Mouse (Mus musculus) neural tube, embryonic 15.5 days (tissue): ENCODE data around the gene Olfr1349. TPM values are rescaled to one million over a fixed set of nuclear protein-coding genes. Genes with fewer than 3 reads are reported as not detected.
"Not testable (repeated sequence)": the region's sequence is repeated elsewhere in the genome, so short reads cannot be mapped to it uniquely, and the experiment has no call there.

Source experiments
- ATAC-seq: fragments of 200-750 bp; cut with Nextera tagmentation; 2 replicates; pipeline ENCODE4 v1.8.0; 2017; ENCODE audit warnings: mild to moderate bottlenecking, moderate TSS enrichment, moderate library complexity; ENCODE audit not compliant: low FRiP score
- H3K27ac ChIP-seq: fragments of 300-500 bp; sonication (generic); replicated peaks from 2 replicates; pipeline ENCODE4 v1.5.1; 2015; ENCODE audit warnings: mild to moderate bottlenecking, inconsistent platforms
- H3K27me3 ChIP-seq: fragments of 300-500 bp; sonication (generic); replicated peaks from 2 replicates; pipeline ENCODE4 v1.6.1; 2015; ENCODE audit warnings: inconsistent platforms
- H3K36me3 ChIP-seq: fragments of 300-500 bp; sonication (generic); 2 replicates; pipeline ENCODE4 v1.6.1; 2015; ENCODE audit warnings: inconsistent platforms
- H3K4me1 ChIP-seq: fragments of 300-500 bp; sonication (generic); 2 replicates; pipeline ENCODE4 v1.6.1; 2015; ENCODE audit warnings: inconsistent platforms
- H3K4me2 ChIP-seq: fragments of 300-500 bp; sonication (generic); 2 replicates; pipeline ENCODE4 v1.6.1; 2015; ENCODE audit warnings: inconsistent platforms, mild to moderate bottlenecking, moderate library complexity
- H3K4me3 ChIP-seq: fragments of 300-500 bp; sonication (generic); replicated peaks from 2 replicates; pipeline ENCODE4 v1.5.1; 2015; ENCODE audit warnings: mild to moderate bottlenecking, inconsistent platforms
- H3K9ac ChIP-seq: fragments of 300-500 bp; sonication (generic); replicated peaks from 2 replicates; pipeline ENCODE4 v1.6.1; 2015; ENCODE audit warnings: mild to moderate bottlenecking, inconsistent platforms
- H3K9me3 ChIP-seq: fragments of 300-500 bp; sonication (generic); replicated peaks from 2 replicates; pipeline ENCODE4 v1.6.1; 2016; ENCODE audit warnings: inconsistent platforms
- WGBS: fragments of 180-500 bp; shearing (Covaris S2); methylation state at CpG from one replicate; pipeline ENCODE4 v1.1.7; 2015; ENCODE audit warnings: mixed read lengths; 5-methylcytosine and 5-hydroxymethylcytosine counted together
- polyA plus RNA-seq: library from polyadenylated mRNA; unstranded; fragments of >200 nt; fragmentation: Nextera tagmentation; extraction: Ambion mirVana; gene quantifications from 2 replicates; pipeline ENCODE4 v1.2.1, GENCODE M21; 2015

The Olfr1349 gene
- not detected in 2 replicates for polyA plus RNA-seq

GRCm38 (mm10) chr7:6522850-6523249 is at the start of gene Olfr1349:
Gene Olfr1349 (minus strand): TSS chr7:6522950.
- WGBS = 81% methylated on average over 5 of the region's 5 CpGs
- H3K9me3 ChIP-seq = 0 out of 2 replicates have a peak, but pooled peaks cover 3% of the 10 kb centered on the region
- ATAC-seq = no peak
- H3K9ac ChIP-seq = no peak within 1 kb of the TSS
- H3K4me2 ChIP-seq = no peak within 1 kb of the TSS
- H3K27me3 ChIP-seq = no peaks in the 10 kb centered on the region
- no peaks in the 10 kb centered on the region for H3K36me3 ChIP-seq
- no peak within 1 kb of the TSS for H3K4me3 ChIP-seq
- H3K4me1 ChIP-seq = no peaks in the 10 kb centered on the region
- H3K27ac ChIP-seq = no peak within 1 kb of the TSS

DNA sequence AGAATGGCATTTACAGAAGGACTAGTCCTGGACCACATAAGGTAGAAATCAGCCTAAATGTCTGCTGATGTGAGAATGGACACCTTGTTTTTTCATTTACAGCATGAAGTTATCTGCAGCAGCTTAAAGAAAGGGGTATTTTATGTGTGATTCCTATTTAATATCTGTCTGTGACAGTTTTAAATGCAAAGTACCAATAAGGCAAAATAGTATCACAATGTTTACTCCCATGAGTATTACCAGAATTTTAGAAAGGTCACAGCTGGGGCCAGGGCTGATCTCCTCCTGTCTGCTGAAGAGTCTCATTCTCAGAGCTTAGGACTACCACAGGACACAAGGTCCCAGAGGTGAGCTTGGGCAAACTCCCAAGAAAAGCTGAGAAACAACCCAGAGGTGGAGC is 41.8 kb upstream of the Olfr1349 start, which contains the start of gene Olfr1350:
Olfr1350 (plus strand) TSS at position 301 of the 400 bp plus-strand sequence.
- H3K4me3 ChIP-seq = no peak within 1 kb of the TSS
- no peak within 1 kb of the TSS for H3K27ac ChIP-seq
- no peaks in the 10 kb centered on the region for H3K4me1 ChIP-seq
- no peaks in the 10 kb centered on the region for H3K27me3 ChIP-seq
- H3K36me3 ChIP-seq = no peaks in the 10 kb centered on the region
- H3K4me2 ChIP-seq = no peak within 1 kb of the TSS
- no peak within 1 kb of the TSS for H3K9ac ChIP-seq
- peaks cover 4% of the 10 kb centered on the region; the same call in 1 of the 2 replicates for H3K9me3 ChIP-seq
- no peak for ATAC-seq

DNA sequence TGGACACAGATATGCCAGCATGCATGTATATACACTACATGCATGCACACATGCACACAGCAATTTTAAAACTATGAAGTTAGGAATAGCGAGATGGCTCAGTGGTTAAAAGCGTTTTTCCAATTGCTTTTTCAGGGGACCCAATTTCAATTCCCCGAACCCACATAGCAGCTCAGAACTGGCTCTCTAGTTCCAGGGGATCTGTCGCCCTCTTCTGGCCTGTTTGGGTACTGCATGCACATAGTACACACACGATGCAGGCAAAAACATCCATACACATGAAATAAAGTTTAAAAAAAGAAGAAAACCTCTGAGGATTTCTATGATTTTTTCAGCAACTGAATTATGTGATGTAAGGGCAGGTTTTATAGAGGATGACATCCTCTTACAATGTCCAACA is 3.4 kb upstream of the Olfr1349 start:
- no peak overlapping the region for H3K4me3 ChIP-seq
- WGBS = 69% methylated on average over 5 of the region's 5 CpGs
- H3K4me1 ChIP-seq = no peaks in the 10 kb centered on the region
- H3K36me3 ChIP-seq = no peaks in the 10 kb centered on the region
- H3K27ac ChIP-seq = no peak overlapping the region
- no peak for ATAC-seq
- H3K4me2 ChIP-seq = no peak overlapping the region
- H3K9me3 ChIP-seq = no peaks in the 10 kb centered on the region
- H3K9ac ChIP-seq = no peak overlapping the region
- H3K27me3 ChIP-seq = no peaks in the 10 kb centered on the region

- H3K27ac ChIP-seq = no peak overlapping the region
- WGBS = 60% methylated on average over 3 of the region's 3 CpGs
- no peaks in the 10 kb centered on the region for H3K36me3 ChIP-seq
- H3K4me2 ChIP-seq = no peak overlapping the region
- H3K9ac ChIP-seq = no peak overlapping the region
- ATAC-seq = no peak
- no peaks in the 10 kb centered on the region for H3K4me1 ChIP-seq
- no peak overlapping the region for H3K4me3 ChIP-seq
- no peaks in the 10 kb centered on the region for H3K9me3 ChIP-seq
- no peaks in the 10 kb centered on the region for H3K27me3 ChIP-seq
Measured at GRCm38 (mm10) chr7:6525001-6525400, 2.3 kb upstream of the Olfr1349 start.

GRCm38 (mm10) chr7:6521666-6522065 is 1.1 kb downstream of the Olfr1349 start:
- Histone ChIP-seq H3K36me3 (no peaks in the 10 kb centered on the region), H3K27ac (no peak overlapping the region), H3K4me2 (no peak overlapping the region), H3K4me1 (no peaks in the 10 kb centered on the region), H3K27me3 (no peaks in the 10 kb centered on the region), H3K9ac (no peak overlapping the region), H3K9me3 (0 out of 2 replicates have a peak, but pooled peaks cover 3% of the 10 kb centered on the region), H3K4me3 (no peak overlapping the region)
- no peak for ATAC-seq
- WGBS = 41% methylated on average over 1 of the region's 1 CpGs

GRCm38 (mm10) chr7:6508648-6509047 is 14.1 kb downstream of the Olfr1349 start, which contains the start of gene Olfr1348:
Gene Olfr1348 (minus strand): TSS chr7:6508748.
- Histone ChIP-seq H3K9me3 (no peaks in the 10 kb centered on the region), H3K27me3 (no peaks in the 10 kb centered on the region), H3K9ac (no peak within 1 kb of the TSS), H3K4me2 (no peak within 1 kb of the TSS), H3K4me1 (no peaks in the 10 kb centered on the region), H3K27ac (no peak within 1 kb of the TSS), H3K36me3 (no peaks in the 10 kb centered on the region), H3K4me3 (no peak within 1 kb of the TSS)
- 97% methylated on average over 1 of the region's 1 CpGs for WGBS
- ATAC-seq = no peak

DNA sequence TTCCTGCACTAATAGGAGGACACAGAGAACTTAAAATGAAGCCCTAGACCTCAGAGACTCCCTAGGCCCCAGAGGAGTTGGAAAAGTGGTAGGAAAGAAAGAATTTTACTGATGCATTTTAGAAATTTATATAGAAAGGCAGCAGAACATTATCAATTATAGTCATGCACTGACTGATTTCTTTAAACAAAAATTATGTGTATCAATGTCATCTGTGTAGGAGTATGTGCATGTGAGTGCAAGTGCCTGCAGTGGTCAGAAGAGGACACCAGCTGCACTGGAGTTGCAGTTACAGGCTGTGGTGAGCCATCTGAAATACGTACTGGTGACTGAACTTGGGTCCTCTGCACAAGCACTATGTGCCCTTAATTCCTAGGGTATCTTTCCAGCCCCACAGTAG is 23.1 kb downstream of the Olfr1349 start, which contains the start of gene Olfr1347:
Olfr1347 (minus strand) TSS at position 101 of the 400 bp plus-strand sequence.
- no peaks in the 10 kb centered on the region for H3K36me3 ChIP-seq
- H3K9ac ChIP-seq = no peak within 1 kb of the TSS
- 75% methylated on average over 1 of the region's 1 CpGs for WGBS
- no peaks in the 10 kb centered on the region for H3K27me3 ChIP-seq
- H3K4me2 ChIP-seq = no peak within 1 kb of the TSS
- ATAC-seq = no peak
- H3K27ac ChIP-seq = no peak within 1 kb of the TSS
- H3K9me3 ChIP-seq = no peaks in the 10 kb centered on the region
- no peaks in the 10 kb centered on the region for H3K4me1 ChIP-seq
- no peak within 1 kb of the TSS for H3K4me3 ChIP-seq

- ATAC-seq = no peak
- 39% methylated on average over 2 of the region's 2 CpGs for WGBS
Measured at GRCm38 (mm10) chr7:6486841-6487240, 35.9 kb downstream of the Olfr1349 start, which contains the start of gene Olfr5. Gene Olfr5 (minus strand): TSS chr7:6486941.

GRCm38 (mm10) chr7:6477633-6478032 is 45.1 kb downstream of the Olfr1349 start:
- H3K27me3 ChIP-seq, H3K4me3 ChIP-seq, H3K4me1 ChIP-seq, H3K36me3 ChIP-seq, H3K27ac ChIP-seq, H3K9ac ChIP-seq, H3K9me3 ChIP-seq, ATAC-seq, H3K4me2 ChIP-seq: not testable (repeated sequence)
- WGBS = 74% methylated on average over 2 of the region's 2 CpGs

More at GRCm38 (mm10) chr7:6486841-6487240, 35.9 kb downstream of the Olfr1349 start, which contains the start of gene Olfr5:
- Histone ChIP-seq H3K27ac (no peak within 1 kb of the TSS), H3K36me3 (no peaks in the 10 kb centered on the region), H3K9ac (no peak within 1 kb of the TSS), H3K4me1 (no peaks in the 10 kb centered on the region), H3K4me3 (no peak within 1 kb of the TSS), H3K9me3 (no peaks in the 10 kb centered on the region), H3K27me3 (no peaks in the 10 kb centered on the region), H3K4me2 (no peak within 1 kb of the TSS)

- Histone ChIP-seq H3K36me3 (no peaks in the 10 kb centered on the region), H3K9me3 (no peaks in the 10 kb centered on the region), H3K9ac (no peak within 1 kb of the TSS), H3K4me2 (no peak within 1 kb of the TSS), H3K4me1 (no peaks in the 10 kb centered on the region), H3K27me3 (no peaks in the 10 kb centered on the region), H3K27ac (no peak within 1 kb of the TSS), H3K4me3 (no peak within 1 kb of the TSS)
- no peak for ATAC-seq
Measured at GRCm38 (mm10) chr7:6466951-6467350, 55.8 kb downstream of the Olfr1349 start, which contains the start of gene Olfr1346. Gene Olfr1346 (plus strand): TSS chr7:6467101.
